Mouse (Mus musculus): ENCODE measurements around the gene Notch2. TPM values are rescaled to one million over a fixed set of nuclear protein-coding genes. Genes with fewer than 3 reads are reported as not detected.

Notch2 gene
- total RNA-seq, 2 experiments from 2014 or later, result 16.7 to 17.8 TPM

Other genes with a start within 250 kb of the Notch2 start
- 1,000 to 10,000 TPM; 1,777 to 1,954 TPM for gene Pde4dip, start 124.8 kb upstream of the Notch2 start, total RNA-seq (2021)
- gene Sec22b, start 112.3 kb upstream of the Notch2 start, total RNA-seq (2021), result 10 to 100 TPM; 37.7 to 39.7 TPM
- not detected for gene Adam30, start 147.1 kb downstream of the Notch2 start, total RNA-seq (2021)
- not detected for gene Reg4, start 208.6 kb downstream of the Notch2 start, total RNA-seq (2021)

Data from heart, postnatal 36 days (tissue).